Mouse (Mus musculus) embryonic fibroblast, embryonic 13.5 days (primary cell): Measurements from ENCODE around the gene Ifnar2. TPM values are rescaled to one million over a fixed set of nuclear protein-coding genes. Genes with fewer than 3 reads are reported as not detected.

Experiments used
- H3K27ac ChIP-seq: 2 replicates; pipeline ENCODE4 v1.5.1; 2012; ENCODE audit warnings: low read length, control low read depth, inconsistent platforms; ENCODE audit not compliant: insufficient read depth
- H3K4me1 ChIP-seq: 2 replicates; pipeline ENCODE4 v1.6.1; 2011; ENCODE audit warnings: low read length; ENCODE audit not compliant: control insufficient read depth, insufficient read depth
- H3K4me3 ChIP-seq: 2 replicates; pipeline ENCODE4 v1.5.1; 2011; ENCODE audit warnings: mild to moderate bottlenecking, control low read depth, low read length; ENCODE audit not compliant: insufficient read depth
- CTCF ChIP-seq: IDR thresholded peaks from 2 replicates; pipeline ENCODE4 v1.5.1; 2011; ENCODE audit warnings: mild to moderate bottlenecking, control low read depth, low read length, moderate library complexity, borderline replicate concordance; ENCODE audit not compliant: insufficient read depth
- POLR2A ChIP-seq: IDR thresholded peaks from 2 replicates; pipeline ENCODE4 v1.6.1; 2011; ENCODE audit warnings: low read depth, mild to moderate bottlenecking, control low read depth, low read length, moderate library complexity
- polyA plus RNA-seq: library from polyadenylated mRNA; stranded (reverse); fragments of >200 nt; gene quantifications from 2 replicates; pipeline ENCODE4 v1.2.4, GENCODE M21; 2011; ENCODE audit warnings: low read depth; ENCODE audit not compliant: missing spikeins, insufficient read length

Ifnar2 gene
- polyA plus RNA-seq, 1 experiment, result 68.1 TPM

- Histone ChIP-seq H3K4me1 (no peaks in the 10 kb centered on the region), H3K27ac (no peak overlapping the region), H3K4me3 (no peak overlapping the region)
- no peak for TF ChIP-seq POLR2A
- no peak for TF ChIP-seq CTCF
These were observed 43.8 kb downstream of the Ifnar2 start for GRCm38 (mm10) chr16:91416357-91416756.

GRCm38 (mm10) chr16:91416938-91417337 lies 44.4 kb downstream of the Ifnar2 start:
- no peak for TF ChIP-seq CTCF
- no peak for TF ChIP-seq POLR2A
- no peak overlapping the region for H3K4me3 ChIP-seq
- H3K27ac ChIP-seq, result no peak overlapping the region
- H3K4me1 ChIP-seq, result no peaks in the 10 kb centered on the region

- Histone ChIP-seq H3K4me1 (no peaks in the 10 kb centered on the region), H3K27ac (no peak overlapping the region), H3K4me3 (no peak overlapping the region)
- TF ChIP-seq CTCF (no peak), POLR2A (no peak)
These were observed 45.9 kb downstream of the Ifnar2 start for GRCm38 (mm10) chr16:91418531-91418930.

GRCm38 (mm10) chr16:91425816-91426215 lies 53.2 kb downstream of the Ifnar2 start:
- Histone ChIP-seq H3K4me1 (no peaks in the 10 kb centered on the region), H3K27ac (no peak overlapping the region), H3K4me3 (no peak overlapping the region)
- TF ChIP-seq POLR2A, result no peak
- TF ChIP-seq CTCF, result no peak

- H3K4me1 ChIP-seq, result no peaks in the 10 kb centered on the region
- H3K27ac ChIP-seq, result no peak overlapping the region
- H3K4me3 ChIP-seq, result no peak overlapping the region
- no peak for TF ChIP-seq CTCF
- no peak for TF ChIP-seq POLR2A
These were observed 54.0 kb downstream of the Ifnar2 start for GRCm38 (mm10) chr16:91426586-91426985.

- Histone ChIP-seq H3K27ac (no peak overlapping the region), H3K4me3 (no peak overlapping the region), H3K4me1 (no peaks in the 10 kb centered on the region)
- TF ChIP-seq CTCF, result no peak
These were observed 54.9 kb downstream of the Ifnar2 start for GRCm38 (mm10) chr16:91427461-91427860.

- Histone ChIP-seq H3K27ac (no peak overlapping the region), H3K4me3 (no peak overlapping the region), H3K4me1 (no peaks in the 10 kb centered on the region)
- TF ChIP-seq CTCF (no peak), POLR2A (no peak)
These were observed 55.8 kb downstream of the Ifnar2 start for GRCm38 (mm10) chr16:91428259-91428865.

- no peak overlapping the region for H3K27ac ChIP-seq
- no peak overlapping the region for H3K4me3 ChIP-seq
- no peaks in the 10 kb centered on the region for H3K4me1 ChIP-seq
- TF ChIP-seq POLR2A (no peak), CTCF (no peak)
These were observed 60.2 kb downstream of the Ifnar2 start for GRCm38 (mm10) chr16:91432720-91433328.

GRCm38 (mm10) chr16:91433329-91433933 lies 60.8 kb downstream of the Ifnar2 start:
- Histone ChIP-seq H3K27ac (no peak overlapping the region), H3K4me1 (no peaks in the 10 kb centered on the region), H3K4me3 (no peak overlapping the region)
- no peak for TF ChIP-seq CTCF
- TF ChIP-seq POLR2A, result no peak

GRCm38 (mm10) chr16:91434119-91434518 lies 61.5 kb downstream of the Ifnar2 start:
- no peaks in the 10 kb centered on the region for H3K4me1 ChIP-seq
- no peak overlapping the region for H3K27ac ChIP-seq
- H3K4me3 ChIP-seq, result no peak overlapping the region
- TF ChIP-seq CTCF, result no peak
- no peak for TF ChIP-seq POLR2A
